Mouse (Mus musculus): ENCODE results near the gene Usp25.

DNA sequence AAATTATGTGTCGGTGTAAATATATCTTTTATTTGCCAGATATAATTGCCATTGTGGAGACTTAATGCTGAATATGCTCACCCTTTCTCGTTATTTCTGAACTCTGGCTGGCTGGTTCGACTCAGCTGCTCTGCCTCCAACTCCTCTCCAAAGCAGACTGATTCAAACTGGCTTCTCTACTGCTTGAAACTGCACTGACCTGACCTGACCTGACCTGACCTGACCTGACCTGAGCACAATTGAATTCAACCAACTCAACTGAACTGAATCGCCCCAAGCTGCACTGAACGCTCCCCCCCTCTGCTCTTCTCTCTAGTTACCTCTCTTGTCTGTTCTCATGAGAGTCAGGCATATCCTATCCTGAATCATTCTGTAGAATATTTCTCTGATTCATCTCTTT, 42.3 kb upstream of the Usp25 start:
- no peak for TF ChIP-seq CTCF (IDR thresholded peaks at IDR 0.05; ENCODE audit: low read depth)
- TF ChIP-seq EP300 (IDR thresholded peaks at IDR 0.05; ENCODE audit: low read depth): no peak
